Mouse (Mus musculus) adrenal gland, postnatal 0 days (tissue): ENCODE data around the gene Patl2. TPM values are rescaled to one million over a fixed set of nuclear protein-coding genes. Genes with fewer than 3 reads are reported as not detected.

Source experiments
- polyA plus RNA-seq: library from polyadenylated mRNA; unstranded; fragments of >200 nt; fragmentation: Nextera tagmentation; extraction: Ambion mirVana; gene quantifications from 2 replicates; pipeline ENCODE4 v1.2.1, GENCODE M21; 2015

Patl2 gene
- not detected in 2 replicates for polyA plus RNA-seq

DNA sequence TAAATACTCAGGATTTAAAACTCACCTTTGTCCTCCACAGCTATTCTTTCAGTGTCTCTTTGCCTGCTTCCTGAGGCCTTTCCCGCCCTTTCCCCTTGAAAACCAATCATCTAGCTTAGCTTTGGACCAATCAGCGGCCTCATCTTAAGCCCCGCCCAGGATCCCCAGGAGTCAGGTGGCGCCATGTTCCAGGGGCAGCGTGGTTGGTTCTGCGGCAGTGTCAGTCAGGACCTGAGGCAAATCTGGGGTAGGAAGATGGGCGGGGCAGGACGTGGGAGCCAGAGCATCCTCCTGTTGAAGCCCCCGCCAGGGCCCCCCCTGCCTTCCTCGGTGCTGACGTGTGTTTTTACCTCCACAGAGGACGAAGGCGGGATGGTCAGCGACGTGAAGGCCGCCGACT lies at the start of gene Patl2, which contains the start of gene Terb2:
Gene Patl2 (minus strand): TSS at position 84 of the 400 bp plus-strand sequence.
Gene Terb2 (plus strand): TSS at position 167 of the 400 bp plus-strand sequence.

DNA sequence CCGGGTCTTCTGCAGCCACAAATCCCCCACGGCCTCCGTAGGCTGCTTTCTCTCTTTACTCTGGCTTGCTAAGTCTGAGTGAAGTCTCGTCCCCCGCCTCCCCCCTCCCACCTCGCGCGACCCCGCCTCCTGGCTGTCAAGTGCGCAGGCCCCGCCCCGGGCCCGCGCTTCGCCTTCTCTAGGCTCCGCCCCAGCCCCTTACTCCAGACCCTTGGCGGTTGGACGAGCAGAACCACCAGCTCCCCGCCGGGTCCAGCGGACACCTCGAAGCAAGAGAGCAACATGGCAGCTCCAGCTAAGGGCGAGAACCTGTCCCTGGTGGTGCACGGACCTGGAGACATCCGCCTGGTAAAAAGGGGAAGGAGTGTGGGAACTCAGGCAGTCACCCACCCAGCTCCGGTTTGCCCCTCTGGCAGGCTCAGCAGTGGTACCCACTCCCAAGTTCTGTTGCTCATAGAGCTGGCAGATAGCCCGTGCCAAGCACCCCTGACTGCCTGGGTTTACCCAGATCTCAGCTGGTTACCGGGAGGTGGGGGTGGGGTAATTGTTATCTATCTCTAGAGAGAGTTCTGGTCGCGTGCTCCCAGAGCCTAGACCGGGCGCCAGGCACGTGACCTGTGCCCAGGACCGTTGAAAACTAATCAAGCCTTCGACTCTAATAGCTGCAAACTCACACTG lies 48.8 kb upstream of the Patl2 start, which contains the start of gene Sord:
Gene Sord (plus strand): TSS at position 139 of the 678 bp plus-strand sequence.

DNA sequence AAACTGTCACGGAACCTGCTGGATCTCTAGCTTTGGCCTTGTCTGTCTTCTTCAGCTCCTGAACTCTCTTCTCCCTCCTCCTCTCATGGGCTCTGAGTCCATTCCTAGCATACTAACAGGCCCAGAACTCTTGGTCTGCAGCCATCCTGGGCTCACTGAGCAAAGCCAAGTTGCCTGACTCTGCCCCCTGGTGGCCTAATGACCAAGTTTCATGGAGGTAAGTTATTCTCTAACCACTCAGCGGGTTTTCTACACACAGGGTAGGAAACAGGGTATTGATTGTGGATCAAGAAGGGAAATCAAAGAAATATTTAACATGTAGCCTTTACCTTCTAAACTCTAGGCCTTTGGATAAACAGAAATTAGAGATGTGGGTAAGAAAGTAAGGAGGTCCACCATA lies 25.3 kb downstream of the Patl2 start, which contains the start of gene Trim69:
Gene Trim69 (plus strand): TSS at position 21 of the 400 bp plus-strand sequence.

DNA sequence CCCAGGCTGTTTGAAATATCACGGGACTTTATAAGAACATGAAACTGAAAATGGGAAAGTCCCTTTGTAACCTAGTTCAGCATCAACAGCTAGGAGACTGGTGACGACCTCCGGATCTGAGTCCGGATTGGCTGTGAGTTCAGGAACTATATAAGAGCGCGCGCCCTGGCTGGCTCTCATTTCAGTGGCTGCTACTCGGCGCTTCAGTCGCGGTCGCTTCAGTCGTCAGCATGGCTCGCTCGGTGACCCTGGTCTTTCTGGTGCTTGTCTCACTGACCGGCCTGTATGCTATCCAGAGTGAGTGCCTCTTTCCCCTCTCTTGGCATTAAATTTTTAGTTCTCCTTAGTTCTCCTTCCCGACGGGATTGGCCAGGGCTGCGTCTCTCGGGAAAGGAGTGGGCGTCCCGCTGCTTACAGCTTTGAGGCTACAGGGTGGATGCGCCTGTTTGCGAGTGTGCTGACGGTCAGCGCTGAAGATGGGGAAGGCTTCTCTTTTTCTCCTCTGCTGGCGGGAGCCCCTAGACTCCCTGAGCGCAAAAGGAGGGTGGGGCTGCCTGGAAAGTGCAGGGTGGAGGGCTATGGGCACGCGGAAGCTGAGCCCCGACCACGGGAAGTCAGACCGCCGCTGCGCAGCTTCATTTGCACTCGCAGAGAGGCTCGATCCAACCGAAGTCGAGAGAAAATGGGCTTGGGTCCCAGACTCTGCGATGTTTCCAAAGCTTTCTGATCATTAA lies 38.3 kb downstream of the Patl2 start, which contains the start of gene B2m:
Gene B2m (plus strand): TSS at position 179 of the 734 bp plus-strand sequence.

DNA sequence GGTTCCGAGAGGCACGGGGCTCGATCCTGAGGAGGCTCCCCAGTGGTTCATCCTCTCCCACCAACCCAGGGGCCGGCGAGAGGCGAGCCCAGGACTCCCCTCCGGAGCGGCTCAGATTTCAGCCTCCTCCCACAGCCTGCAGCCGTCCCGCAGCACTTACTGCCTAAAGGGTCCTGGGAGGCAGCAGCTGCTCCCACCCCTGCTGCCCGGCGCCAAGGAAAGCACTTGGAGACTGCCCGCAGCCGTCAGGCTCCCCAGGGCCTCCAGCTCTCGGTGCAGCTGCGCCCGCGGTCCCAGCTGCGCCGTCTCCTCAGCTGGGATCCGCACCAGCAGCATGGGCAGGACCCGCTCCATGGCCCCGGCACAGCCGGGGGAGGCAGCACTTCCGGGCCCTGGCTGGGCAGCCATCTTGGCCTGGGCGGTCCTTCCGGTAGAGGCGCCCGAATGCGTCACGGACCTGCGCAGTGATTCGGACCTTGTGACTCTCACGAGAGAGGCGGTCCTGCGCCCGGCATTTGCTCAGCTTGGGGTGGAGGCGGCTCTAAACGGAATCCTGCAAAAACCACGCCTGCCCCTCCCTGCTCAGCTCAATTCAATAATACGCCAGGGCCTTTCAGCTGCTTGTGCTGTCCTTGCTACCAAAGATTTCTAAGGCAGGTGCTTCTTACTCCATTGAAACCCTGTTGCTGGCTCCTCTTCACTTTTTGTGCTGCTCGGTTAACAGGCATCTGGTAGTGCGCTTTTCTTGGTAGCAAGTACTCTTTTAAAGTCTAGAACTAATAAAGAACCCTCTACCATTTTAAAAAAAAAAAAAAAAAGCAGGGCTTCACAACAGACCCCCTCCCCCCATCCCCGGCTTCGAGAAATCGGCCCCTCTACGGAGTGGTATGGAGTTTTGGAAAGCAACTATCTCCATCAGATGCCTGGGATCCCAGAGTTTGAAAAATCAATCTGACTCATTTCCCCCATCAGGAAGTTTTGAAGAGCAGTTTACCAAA lies 67.7 kb downstream of the Patl2 start, which contains the start of gene Spg11:
Gene Spg11 (minus strand): TSS at position 426 of the 998 bp plus-strand sequence.

Other genes starting within 250 kb of the Patl2 start
- gene Ctdspl2, start 230.2 kb downstream of the Patl2 start, polyA plus RNA-seq: 20.6 and 30.0 TPM in 2 replicates
- 0.22 TPM in 1 of 2 replicates, not detected in the other for gene Mageb3, start 230.1 kb downstream of the Patl2 start, polyA plus RNA-seq
- 10.4 and 11.1 TPM in 2 replicates for gene Eif3j1, start 157.6 kb downstream of the Patl2 start, polyA plus RNA-seq
- 3.2 and 4.9 TPM in 2 replicates for gene Spg11, start 67.8 kb downstream of the Patl2 start, polyA plus RNA-seq
- gene B2m, start 38.5 kb downstream of the Patl2 start, polyA plus RNA-seq: 987 and 1,399 TPM in 2 replicates
- not detected in 2 replicates for gene Trim69, start 25.5 kb downstream of the Patl2 start, polyA plus RNA-seq
- not detected in 2 replicates for gene Terb2, start 83 bp upstream of the Patl2 start, polyA plus RNA-seq
- 36.0 and 38.2 TPM in 2 replicates for gene Sord, start 48.6 kb upstream of the Patl2 start, polyA plus RNA-seq
- 0.09 TPM in 1 of 2 replicates, not detected in the other for gene Duox2, start 112.3 kb upstream of the Patl2 start, polyA plus RNA-seq
- 0.12 and 0.25 TPM in 2 replicates for gene Duoxa2, start 112.7 kb upstream of the Patl2 start, polyA plus RNA-seq
- 0.19 and 0.47 TPM in 2 replicates for gene Duoxa1, start 127.5 kb upstream of the Patl2 start, polyA plus RNA-seq
- gene Duox1, start 129.5 kb upstream of the Patl2 start, polyA plus RNA-seq: 0.03 and 0.06 TPM in 2 replicates
- 3.7 and 9.3 TPM in 2 replicates for gene Shf, start 183.0 kb upstream of the Patl2 start, polyA plus RNA-seq
- 0.19 and 0.62 TPM in 2 replicates for gene Slc28a2, start 240.3 kb upstream of the Patl2 start, polyA plus RNA-seq